Mouse (Mus musculus): ENCODE measurements around the gene Rnf183. TPM values are rescaled to one million over a fixed set of nuclear protein-coding genes. Genes with fewer than 3 reads are reported as not detected.

The Rnf183 gene
- total RNA-seq, 1 experiment from 2014 or later: not detected

- no peak for DNase-seq
These were observed 4.4 kb downstream of the Rnf183 start for GRCm38 (mm10) chr4:62430678-62431077.

GRCm38 (mm10) chr4:62429616-62430015 is 5.4 kb downstream of the Rnf183 start:
- no peak for DNase-seq

DNA sequence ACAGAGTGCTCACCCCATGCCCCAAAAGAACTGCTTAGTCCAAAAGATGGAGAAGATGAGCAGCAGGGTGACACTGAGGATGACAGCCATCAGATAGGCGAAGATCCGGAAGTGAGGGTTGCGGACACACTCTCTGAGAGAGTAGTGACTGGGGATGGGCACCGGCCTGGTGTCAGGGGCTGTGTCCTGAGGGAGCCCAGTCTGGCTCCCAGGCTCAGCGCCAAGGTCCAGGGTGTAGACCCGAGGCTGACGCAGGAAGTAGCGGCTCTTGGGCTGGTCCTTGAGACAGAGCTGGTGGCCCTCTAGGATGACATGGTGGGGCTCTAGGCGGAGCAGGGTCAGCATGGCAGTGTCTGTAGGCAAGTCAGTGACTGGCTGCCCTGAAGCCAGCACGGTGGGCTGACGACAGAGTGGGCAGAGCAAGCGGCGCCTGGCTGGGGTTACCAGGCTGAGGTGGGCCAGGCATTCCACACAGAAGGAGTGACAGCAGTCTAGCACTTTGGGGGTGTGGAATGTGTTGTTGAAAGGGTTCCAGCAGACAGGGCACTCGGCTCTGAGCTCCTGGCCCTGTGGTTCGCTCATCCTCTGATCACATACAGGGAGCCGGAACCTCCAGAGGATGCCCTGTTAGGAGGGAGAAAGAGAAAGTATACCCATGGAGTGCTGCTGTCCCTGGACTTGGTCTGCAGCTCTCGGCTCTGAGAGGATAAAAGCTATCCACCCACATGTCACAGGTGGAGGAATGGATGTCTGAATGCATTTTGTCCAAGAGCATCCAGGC is 6.9 kb downstream of the Rnf183 start:
- no peak for DNase-seq

DNA sequence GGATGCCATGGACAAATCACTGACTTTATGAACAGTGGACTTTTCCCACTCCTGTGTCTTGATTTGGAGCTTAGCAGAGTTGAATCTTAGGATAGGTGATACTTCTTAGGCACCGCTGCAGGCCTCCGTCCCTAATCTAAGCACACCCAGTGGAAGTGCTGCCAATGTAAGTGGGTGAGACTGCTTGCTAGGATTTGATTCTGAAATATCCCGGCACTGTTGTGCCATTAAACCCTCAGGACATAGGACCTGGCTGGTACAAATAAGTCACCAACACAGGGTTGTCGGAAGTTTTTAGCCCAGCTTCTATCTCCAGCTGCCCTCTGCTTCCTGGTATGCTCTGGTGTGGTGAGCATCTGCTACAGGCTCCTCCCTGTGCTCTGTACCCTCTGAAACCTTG is 9.2 kb downstream of the Rnf183 start:
- DNase-seq: no peak

DNA sequence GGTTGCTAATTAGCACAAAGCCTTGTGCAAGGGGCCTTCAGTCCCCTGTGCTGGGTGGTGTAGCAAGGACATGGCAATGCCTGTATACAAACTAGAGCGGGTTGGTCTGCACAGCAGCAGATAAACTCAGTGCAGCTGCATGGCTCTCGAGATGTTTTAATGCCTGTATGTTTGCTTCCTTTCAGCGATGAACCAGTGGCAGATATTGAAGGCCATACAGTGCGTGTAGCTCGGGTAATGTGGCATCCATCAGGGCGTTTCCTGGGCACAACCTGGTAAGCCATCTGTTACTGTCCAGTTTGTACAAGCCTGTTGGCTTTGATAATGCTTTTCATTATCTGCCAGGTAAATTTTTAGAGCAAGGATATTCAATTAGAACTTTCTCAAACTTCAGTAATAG is 16.0 kb downstream of the Rnf183 start:
- DNase-seq: no peak

GRCm38 (mm10) chr4:62418448-62418847 is 16.6 kb downstream of the Rnf183 start:
- no peak for DNase-seq

GRCm38 (mm10) chr4:62411606-62412005 is 23.4 kb downstream of the Rnf183 start:
- DNase-seq: peak; percentile 62

DNA sequence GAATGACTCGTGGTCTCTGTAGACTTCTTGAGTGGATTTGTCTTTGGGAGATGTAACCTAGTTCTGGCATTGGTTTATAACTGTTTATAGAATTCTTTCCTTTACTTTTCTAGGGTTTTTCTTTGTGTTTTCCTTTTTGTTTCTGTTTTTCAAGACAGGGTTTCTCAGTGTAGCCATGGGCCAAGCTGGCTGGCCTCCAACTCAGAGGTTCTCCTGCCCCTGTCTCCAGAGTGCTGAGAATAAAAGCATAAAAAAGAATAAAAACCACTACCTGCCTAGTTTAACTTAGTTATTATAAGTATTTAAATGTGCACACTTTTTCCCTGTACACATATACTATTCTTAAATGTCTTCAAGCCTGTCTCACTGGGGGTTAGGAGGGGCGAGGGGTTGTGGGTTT is 24.7 kb downstream of the Rnf183 start:
- no peak for DNase-seq

GRCm38 (mm10) chr4:62409615-62410014 is 25.4 kb downstream of the Rnf183 start:
- DNase-seq: no peak

DNA sequence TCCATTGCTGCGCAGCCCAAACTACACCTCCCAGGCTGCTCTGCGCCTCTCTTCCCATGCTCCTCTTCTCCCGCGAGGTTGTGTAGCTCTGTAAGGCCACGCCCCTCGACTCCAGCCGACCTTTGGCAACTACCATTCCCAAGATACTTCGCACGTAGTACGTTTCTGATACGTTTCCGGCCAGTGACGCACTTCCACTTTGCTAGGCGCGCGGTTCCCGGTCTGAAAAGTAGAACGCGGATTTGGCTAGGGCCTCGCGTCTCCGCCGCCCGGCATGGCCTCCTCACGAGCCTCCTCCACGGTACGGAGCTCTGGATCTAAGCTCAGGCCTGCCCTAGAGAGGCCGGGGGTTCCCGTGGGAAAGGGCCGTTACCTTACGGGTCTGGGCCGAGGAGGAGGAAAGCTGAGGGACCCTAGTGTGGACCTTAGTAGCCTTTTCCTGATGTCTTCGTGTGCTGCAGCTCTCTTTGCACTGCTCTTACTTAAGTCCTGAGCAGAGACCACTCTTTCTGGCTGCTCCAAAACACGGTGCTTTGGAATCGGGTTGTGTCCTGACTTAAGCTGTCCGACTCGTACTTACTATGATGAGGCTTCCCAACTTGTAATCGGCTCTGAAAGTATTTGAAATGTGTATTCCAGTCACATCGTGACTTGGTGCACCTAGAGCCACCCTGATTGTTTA is 26.3 kb downstream of the Rnf183 start, which contains the start of the genes Cdc26 and Prpf4:
TSS of gene Cdc26 (minus strand) at position 42 of the 682 bp plus-strand sequence.
TSS of gene Prpf4 (plus strand) at position 197 of the 682 bp plus-strand sequence.
- DNase-seq: peak; percentile 97

DNA sequence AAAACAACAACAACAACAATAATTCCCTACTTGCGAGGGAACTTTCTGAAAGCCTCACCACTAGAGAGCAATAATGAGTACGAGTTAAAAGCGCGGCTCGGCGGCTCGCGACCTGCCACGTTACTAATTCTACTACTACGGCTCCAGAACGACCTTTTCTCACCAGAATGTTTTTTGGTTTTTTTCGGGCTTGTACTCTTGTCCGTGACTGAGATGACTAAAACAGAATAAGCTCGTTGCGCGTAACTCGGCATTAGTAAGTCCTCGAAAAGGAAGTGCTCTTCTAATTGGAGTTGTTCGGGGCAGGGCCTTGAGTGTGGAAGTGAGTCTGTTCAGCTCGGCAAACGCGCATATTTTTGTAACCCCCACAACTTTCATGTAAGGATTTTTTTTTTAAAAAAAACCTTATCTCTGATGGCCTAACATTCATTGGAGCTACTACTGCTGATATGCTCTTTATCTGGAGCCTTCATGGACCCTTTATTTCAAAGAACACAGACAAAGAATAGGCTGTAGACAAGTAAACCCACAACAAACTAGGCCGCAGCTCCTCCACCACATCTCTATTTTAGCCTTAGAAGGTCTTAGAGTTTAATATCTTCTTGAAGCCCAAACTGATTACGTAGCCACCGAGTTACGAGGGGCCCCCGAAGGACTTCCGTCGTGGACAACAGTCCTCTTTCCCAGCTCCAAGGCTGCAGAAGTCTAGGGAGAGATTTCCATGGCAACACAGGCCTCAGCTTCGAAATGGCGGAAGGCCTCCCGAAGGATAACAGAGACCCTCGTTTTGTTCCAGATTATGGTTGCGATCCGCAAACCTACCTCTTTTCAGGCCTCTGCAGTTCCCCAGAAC is 27.1 kb downstream of the Rnf183 start:
- peak; percentile 66 for DNase-seq

DNA sequence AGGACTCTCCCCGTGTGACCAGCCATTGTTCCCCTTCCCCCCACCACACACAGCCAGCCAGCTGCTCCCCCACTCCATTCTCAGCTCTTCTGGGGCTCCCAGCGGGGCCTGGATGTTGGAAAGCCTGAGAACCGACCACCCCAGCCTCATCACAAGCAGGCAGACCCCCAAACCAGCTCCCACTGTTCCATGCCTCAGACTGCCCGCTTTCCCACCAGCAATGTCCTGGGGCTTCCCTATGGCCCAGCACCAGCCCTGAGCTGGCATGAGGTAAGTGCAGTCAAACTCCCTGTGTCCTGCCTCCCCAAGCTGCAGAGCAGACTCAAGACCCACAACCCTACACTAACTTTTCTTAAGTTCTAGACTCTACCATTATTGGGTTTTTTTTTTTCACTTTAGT is 28.9 kb downstream of the Rnf183 start:
- no peak for DNase-seq

DNA sequence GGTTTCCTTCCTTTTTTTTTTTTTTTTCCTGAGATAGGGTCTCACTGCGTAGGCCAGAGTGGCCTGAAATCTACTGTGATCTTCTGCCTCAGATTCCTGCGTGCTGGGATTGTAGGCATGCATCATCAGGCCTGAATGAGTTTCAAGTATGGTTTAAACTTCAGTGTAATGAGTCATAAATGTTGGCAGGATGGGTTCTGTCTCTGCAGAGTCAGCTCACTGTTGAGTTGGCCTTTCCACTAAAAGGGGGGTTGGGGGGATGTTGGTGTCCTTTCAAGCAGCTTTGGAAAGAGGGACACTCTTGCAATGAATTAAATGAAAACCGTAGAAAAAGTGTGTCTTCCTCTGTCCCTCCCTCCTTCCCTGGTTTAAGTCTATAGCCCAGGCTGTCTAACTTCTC is 36.1 kb downstream of the Rnf183 start:
- peak; percentile 61 for DNase-seq

DNA sequence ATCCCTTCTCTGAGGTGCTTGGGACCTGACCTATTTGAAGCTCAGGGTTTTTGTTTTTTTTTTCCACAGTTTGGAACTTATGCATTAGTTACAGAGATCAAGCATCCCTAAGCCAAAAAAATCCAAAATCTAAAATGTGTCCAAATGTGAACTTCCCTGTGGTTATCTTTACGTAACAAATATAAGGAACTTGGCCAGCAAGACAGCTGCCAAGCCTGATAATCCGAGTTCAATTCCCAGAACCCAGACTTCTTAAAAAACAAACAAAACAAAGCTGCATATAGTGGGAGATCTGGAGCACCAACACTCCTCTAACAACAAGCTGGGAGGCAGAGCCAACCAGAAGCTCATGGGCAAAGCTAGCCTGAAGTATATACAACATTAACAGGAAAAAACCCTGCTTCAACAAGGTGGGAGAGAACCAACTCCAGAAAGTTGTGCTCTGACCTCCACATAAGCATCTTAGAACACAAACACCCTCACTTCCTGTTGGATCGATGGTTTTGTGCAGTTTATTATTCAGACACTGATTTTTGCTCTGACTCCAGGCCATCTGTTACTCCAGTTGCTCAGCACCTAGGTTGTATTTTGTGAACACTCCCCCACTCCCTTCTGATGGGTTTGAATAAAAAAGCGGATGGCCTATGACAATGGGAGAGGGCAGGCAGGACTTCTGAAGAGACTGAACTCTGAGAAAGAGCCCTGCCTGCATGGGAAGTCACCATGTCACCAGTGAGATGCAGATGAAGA is 37.3 kb downstream of the Rnf183 start:
- DNase-seq: no peak

DNA sequence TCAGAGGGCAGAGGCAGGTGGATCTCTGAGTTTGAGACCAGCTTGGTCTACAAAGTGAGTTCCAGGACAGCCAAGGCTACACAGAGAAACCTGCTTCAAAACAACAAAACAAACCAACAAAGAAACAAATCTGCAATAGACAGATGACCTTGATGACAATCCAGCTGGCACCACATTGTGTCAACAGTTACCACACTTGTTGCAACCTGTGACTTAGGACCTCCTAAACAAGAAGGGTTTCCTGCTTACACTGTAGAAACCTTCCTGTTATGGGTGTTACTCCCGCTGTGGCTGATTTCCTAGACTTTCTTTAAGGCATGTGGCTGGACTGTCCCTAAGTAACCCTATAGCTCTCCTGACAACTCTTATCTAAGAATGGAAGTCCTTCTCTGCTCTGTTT is 39.2 kb downstream of the Rnf183 start:
- peak; percentile 44 for DNase-seq

- no peak for DNase-seq
These were observed 41.6 kb downstream of the Rnf183 start for GRCm38 (mm10) chr4:62393459-62393858.

DNA sequence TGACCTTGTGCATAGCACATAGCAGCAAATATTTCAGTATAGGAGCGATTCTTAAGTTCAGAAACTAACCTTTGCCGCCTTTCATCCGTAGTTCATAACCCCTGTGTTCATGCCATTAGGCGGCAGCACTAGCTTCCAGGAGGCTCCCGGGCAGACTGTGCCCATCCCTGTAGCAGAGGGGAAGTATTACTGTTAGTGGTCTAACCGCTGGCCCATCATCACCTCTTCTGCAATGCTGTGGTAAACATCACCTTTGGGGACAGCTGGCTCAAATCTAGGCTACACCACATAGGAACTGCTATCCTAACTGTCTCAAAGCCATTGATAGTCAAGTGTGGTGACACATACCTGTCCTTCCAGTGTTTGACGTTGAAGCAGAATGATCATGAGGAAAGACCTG is 43.2 kb downstream of the Rnf183 start:
- DNase-seq: no peak

GRCm38 (mm10) chr4:62389592-62390512 is 45.2 kb downstream of the Rnf183 start:
- no peak for DNase-seq

- no peak for DNase-seq
These were observed 49.6 kb downstream of the Rnf183 start for GRCm38 (mm10) chr4:62385439-62385838.

GRCm38 (mm10) chr4:62384159-62384558 is 50.9 kb downstream of the Rnf183 start:
- DNase-seq: no peak

DNA sequence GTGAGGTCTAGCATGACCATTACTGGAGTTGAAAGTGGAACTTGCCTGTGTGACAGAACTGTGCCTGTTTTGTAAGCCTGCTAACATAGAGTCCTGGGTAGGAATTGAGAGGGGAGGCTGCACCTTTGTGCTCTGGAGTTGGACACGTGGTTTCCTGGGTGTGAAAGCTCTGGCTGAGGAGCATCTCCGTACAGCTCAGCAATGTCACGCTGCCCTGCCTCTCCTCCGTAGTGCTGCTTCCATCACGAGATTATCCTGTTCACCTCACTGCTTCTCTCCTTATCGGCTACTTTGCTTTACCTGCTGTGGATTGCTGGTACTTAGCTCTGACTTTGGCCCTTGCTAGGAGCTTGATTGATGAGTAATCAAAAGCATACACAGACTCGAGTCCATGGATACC is 51.3 kb downstream of the Rnf183 start:
- no peak for DNase-seq
